Mouse (Mus musculus): Measurements from ENCODE around the gene Tmem88b.
"Not testable (repeated sequence)": the region's sequence is repeated elsewhere in the genome, so short reads cannot be mapped to it uniquely, and the experiment has no call there.

Gene Tmem88b

DNA sequence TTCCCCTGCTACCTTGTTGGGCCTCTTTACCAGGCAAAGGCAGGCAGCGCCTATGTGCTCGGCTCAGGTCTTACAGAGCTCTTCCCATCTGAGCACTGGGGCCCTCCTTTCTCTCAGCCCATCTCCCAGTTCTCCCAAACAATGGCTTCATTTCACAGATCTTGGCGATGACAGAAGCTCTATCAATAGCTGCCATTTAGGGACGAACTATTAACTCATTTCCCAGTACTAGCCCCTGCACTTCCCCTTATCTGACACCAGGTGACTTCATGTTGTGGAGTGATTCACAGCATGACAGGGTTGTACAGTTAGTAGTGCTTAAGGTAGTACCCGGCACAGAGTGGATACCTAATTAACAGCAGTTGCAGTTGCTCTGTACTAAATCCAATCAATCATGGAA is at the start of gene Tmem88b:
Gene Tmem88b, minus strand, starts transcription at position 56 of the 400 bp plus-strand sequence.
- no peak for DNase-seq

DNA sequence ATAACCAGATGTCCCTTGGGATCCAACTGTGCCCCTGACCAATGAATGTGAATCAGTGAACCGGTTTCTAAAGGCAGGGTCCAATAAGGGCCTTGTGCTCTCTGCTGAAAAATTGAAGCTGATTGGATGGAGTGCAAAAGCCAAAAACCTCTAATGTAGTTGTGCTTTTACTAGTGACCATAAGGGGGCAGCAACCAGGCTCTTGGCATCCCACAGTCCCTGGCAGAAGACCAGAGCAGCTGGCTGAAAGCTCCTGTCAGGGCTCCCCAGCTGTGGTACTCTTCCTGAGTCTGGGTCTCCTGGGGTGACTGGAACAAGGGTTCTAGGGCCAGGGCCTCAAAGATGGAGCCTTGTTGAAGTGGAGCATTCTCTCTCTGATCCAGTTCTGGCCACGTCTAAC is 48.2 kb upstream of the Tmem88b start:
- DNase-seq = peak; percentile 88

DNA sequence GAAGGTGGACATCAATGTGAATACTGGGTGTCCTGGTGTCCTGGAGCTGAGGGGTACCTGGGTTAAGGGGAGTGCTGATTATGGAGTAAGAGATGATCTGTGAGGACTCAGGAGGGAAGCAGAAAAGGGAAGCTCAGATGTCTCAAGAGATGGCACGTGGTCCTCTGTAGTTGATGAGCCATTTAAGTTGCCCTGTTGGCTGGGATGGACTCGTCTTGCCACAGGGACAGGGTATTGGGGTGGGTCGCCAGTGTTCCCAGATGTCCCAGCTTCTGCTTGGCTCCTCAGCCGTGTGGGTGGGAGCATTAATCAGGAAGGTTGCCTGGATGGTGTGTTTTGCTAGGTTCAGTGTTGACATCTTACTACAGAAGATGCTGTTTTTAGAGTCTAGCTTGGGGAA is 47.6 kb upstream of the Tmem88b start:
- DNase-seq = no peak

DNA sequence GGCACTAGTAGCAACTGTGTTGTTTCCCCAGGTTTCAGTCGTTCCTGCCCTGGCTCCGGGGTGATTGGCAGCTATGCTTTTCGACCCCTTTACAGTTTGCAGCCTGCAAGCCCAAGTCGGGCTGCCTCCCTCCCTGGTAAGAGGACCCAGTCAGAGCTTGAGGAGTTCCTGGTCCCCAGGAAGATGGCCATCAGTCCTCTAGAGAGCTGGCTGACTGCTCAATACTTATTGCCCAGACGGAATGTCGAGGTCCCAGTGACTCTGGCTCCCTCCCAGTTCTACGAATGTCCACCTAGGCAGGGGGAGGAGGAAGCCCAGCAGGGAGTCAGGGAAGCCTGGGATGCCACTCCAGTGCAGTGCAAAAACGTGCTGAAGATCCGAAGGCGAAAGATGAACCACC is 46.6 kb upstream of the Tmem88b start:
- DNase-seq = no peak

DNA sequence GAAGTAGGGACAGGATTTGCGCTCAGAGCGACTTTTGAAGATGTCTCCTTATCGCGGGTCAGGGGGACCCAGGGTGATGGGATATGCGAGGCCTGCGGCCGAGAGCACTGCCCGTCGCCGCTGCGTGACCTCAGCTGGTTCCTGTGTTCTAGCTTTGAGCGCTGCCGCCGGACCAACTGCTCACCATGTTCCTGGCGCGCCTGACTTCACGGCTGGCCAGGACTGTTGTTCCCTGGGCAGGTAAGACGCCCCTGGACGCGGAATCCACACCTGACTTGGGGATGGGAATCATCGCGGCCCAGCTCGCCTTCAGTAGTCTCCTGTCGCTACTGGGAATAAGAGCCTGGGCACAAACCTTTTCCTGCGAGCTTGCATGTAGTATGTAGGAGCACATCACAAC is 46.2 kb upstream of the Tmem88b start:
- DNase-seq = no peak

DNA sequence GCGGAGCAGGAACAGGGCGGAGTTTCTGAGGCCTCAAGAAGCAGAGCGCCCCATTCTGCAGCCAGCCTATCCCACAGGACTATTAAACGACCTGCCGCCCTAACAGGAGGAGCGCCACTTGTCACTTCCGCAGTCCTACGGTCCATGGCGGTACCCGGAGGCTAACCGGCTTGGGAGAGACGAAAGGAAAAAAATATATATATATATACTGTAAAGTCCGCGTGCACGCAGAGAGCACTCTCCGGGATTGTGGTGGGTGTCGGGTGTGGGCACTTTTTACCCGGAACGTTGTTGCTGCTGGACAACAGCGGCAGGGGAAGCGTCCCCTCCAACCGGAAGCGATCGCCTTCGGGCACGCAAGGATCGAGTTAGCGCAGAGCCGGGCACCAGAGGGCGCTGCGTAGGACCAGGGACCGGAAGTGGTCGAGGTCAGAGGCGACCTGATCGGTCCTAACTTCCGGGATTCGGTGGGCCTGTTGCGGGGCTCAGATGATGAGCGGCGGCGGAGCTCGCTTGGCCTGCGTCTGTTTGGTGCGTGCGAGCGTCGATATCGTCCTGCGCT is 45.6 kb upstream of the Tmem88b start, which contains the start of gene Aurkaip1:
Gene Aurkaip1, plus strand, starts transcription at position 68 of the 562 bp plus-strand sequence.
- DNase-seq = peak; percentile 97 to 98

DNA sequence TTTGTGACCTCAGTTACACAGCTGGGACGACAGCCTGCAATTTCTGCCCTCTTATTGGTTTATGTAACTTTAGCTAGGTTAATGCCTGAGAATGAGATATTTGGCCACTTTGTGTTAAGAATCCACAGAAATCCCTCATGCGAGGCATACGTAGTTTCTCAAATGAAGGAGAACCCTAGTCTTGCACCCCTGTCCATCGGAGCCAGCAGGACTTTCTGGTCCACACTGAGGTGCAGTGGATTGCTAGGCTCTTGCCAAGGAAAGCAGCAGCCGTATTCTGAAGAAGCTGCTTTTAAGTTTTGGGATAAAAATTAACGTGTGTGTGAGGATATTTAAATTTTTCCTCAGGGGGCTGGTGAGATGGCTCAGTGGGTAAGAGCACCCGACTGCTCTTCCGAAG is 44.9 kb upstream of the Tmem88b start:
- no peak for DNase-seq

DNA sequence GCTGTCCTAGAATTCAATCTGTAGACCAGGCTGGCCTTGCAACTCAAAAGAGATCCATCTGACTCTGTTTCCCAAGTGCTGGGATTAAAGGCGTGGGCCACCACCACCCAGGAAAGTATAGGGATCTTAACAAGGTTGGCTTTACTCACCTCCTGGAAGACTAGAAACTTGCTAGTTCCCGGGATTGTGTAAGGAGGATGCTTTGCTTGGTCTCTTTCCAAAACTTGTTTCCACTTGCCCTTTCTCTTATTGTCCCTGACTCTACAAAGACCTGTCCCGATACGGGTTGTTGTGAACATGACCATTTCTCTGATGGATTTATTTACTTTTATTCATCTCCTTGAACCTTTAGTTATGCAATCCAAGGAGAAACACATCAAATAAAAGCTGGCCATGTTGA is 44.2 kb upstream of the Tmem88b start:
- DNase-seq = no peak

DNA sequence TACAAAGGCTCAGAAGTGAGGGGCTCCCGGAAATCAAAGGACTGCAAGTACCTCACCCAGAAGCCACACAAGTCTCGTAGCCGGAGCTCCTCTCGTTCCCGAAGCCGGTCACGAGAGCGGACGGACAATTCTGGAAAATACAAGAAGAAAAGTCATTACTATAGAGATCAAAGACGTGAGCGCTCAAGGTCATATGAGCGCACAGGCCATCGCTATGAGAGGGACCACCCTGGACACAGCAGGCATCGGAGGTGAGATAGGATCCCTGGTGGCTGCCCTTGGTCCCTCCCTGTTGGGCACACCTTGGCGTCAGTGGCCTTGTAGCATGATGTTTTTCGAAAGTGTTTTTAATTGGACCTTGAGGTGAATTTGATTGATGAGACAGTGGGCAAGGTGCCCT is 37.8 kb upstream of the Tmem88b start:
- no peak for DNase-seq

DNA sequence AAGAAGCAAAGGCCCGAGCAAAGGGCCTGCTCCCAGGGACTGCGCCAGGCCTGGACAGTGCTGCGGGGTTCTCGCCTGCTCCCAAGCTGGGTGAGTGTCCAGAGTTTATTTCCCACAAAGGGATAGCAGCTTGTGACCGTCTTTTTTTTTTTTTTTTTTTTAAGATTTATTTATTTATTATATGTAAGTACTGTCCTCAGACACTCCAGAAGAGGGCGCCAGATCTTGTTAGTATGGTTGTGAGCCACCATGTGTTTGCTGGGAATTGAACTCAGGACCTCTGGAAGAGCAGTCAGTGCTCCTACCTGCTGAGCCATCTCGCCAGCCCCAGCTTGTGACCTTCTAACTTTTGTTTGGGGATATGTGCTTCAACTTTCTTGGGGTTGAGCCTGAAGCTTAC is 35.4 kb upstream of the Tmem88b start:
- DNase-seq = peak in 1 of 2 experiments; percentile 45

DNA sequence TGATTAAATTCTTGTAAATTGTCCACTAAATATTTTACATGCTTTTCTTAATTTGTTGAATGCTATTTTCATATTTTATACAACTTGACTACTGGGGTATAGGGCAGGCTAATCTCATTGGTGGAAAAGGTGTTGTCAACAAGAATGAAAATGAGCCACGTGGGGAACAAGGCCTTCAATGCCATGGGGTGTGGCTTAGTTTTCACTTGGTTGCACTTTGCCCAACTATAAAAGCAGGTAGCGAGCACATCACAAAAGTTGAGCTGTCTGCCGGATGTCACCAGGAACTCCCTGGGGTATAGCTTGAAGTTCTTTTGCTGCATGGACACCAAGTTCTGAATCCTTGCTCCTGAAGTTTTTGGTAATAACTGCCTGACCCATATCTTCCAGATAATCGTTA is 31.9 kb upstream of the Tmem88b start:
- DNase-seq = no peak

DNA sequence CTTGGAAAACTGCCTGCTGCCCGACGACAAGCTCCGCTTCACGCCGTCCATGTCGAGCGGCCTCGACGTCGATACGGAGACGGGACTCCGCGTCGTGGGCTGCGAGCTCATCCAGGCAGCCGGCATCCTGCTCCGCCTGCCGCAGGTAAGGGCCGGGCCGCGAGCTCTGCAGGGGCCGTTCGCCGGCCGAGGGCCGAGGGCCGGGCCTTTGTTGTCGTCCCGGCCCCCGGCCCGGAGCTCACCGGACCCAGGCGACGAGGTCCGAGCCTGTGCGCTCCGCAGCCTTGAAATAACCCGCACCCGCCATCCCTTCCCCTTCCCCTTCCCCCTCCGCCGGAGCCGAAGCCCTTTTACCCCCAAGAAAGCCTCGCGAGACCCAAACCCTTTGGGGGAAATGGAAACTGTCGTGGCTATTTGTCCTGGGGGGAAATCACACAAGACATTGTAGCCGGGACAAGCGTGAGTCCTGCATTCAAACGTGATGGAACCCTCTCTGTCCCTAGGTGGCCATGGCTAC is 27.0 kb upstream of the Tmem88b start:
- peak; percentile 50 to 57 for DNase-seq

DNA sequence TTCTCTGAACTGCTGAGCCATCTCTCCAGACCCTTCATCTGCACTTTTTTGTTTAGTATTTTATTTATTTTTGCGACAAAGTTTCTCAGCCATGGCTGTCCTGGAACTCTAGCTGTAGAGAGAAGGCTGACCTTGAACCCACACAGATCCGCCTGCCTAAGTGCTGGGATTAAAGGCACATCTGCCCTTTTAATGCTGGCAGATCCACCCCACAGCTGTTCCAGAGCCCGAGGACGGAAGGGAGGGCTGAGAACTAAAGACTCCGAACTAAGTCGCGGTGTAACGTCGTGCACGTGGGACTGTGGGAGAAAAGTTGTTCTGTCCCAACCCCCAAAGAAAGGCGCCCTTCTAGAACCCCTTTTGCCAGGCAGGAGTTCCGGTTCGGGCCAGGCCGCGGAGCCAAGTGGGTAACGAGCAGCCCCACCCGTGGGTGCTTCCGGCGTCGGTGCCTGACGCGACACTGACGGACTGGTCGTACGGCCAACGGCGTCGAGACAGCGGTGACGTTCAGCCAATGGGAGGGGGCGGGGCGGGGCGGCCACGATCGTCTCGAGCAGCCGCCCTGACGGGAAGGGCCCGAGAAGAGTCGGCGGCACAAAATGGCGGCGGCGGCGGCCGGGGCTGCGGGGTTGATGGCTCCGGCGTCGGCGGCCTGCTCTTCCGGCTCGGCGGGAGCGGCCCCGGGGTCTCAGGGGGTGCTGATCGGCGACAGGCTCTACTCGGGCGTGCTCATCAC is 26.4 kb upstream of the Tmem88b start, which contains the start of gene Ccnl2:
Gene Ccnl2, plus strand, starts transcription at position 561 of the 736 bp plus-strand sequence.
- DNase-seq = peak; percentile 94 to 97

DNA sequence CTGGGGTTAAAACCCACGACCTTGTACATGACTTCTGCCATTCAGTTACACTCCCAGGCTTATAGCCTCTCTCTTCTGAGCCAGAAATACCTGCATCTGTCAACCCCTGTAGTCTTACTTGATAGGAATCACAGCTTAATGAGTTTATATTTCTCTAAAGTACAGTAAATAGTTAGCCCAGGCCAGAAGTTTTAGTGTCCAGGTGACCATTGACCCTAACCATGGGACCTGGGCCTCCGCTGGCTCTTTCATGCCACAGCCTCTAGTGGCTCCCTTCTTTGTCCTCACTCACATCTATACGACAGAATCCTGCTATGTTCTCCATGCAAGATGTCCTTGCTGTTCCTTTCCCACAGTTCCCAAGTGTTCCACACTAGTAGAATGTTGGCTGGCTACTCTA is 22.2 kb upstream of the Tmem88b start:
- no peak for DNase-seq

DNA sequence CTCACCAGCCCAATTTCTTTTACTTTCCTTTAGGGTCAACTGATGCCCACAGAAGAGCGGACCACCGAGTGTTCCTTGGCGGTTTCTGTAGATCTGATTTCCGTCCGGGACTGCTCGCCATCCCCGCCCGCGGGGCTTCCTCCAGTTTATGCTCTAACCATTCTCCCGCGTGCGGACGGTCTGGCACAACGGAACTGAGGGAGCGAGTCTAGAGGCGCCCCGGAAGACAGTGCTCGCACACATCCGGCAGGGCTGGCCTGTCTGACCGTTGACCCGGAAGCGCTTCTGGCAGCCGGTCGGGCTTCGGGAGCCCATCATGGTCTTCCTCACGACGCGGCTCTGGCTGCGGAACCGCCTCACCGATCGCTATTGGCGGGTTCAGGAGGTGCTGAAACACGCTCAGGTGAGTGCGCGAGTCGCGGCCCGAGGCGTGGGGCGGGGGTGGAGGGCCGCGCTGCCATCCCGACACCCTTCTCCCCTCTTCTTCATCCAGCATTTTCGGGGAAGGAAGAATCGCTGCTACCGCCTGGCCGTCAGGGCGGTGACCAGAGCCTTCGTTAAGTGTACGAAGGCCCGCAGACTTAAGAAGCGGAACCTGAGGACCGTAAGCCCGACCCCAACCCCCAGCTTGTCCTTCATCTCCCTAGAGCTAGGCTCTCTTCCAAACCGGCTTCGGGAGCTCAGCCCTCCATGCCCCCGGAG is 17.8 kb upstream of the Tmem88b start:
- DNase-seq = peak; percentile 97 to 98

DNA sequence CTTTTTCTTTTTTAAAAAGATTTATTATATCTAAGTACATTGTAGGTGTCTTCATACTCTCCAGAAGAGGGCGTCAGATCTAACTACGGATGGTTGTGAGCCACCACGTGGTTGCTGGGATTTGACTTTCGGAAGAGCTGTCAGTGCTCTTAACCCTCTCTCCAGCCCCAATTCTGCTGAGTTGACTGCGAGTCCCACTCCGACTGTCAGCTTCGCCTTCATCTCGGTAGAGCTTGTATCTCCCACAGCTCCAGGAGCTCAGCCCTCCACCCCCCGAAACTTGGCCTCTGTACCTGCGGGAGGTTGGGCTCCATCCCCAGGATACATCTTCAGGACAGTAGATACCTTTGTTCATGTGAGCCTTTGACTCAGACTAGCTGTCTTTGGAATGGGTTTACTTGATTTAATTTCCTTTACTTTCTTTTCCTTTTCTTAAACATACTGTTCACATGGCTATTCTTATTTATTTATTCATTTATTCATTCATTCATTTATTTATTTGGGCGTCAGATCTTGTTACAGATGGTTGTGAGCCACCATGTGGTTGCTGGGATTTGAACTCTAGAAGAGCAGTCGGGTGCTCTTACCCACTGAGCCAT is 17.2 kb upstream of the Tmem88b start, which contains the start of gene Mrpl20:
Gene Mrpl20, plus strand, starts transcription at position 138 of the 599 bp plus-strand sequence.
- no peak for DNase-seq

DNA sequence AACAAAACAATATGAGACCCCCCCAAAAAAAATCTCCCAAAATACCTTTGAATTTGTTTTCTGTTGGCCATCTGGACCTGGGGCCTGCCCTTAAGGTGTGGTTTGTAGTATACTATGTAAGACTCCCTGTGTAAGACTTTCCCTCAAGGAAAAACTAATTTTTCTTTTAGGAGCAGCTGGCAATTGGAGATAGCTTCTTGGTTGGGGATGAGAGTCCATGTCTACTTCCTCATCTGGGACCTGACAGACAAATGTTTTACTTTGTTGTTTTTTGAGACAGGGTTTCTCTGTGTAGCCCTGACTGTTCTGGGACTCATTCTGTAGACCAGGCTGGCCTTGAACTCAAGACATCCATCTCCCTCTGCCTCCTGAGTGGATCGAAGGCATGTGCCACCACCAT is 16.4 kb upstream of the Tmem88b start:
- no peak for DNase-seq

DNA sequence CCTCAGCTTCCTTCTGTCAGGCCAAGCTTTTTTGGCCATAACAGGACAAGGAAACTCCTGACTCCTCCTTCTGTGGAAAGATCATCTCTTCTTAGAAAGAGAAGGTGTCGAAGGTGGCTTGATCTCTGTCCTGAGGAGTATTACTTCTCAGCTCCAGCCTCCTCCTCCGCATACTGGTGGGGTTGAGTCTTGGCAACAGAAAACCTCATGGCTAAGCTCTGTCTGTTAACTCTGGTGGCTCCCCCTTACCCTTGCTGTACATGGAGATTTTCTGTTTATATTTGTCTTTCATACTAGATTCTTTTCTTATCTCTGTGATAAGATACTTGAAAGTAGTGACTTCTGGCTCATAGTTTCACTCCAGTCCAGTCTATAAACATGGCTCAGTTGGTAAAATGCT is 8.1 kb upstream of the Tmem88b start:
- DNase-seq = no peak

DNA sequence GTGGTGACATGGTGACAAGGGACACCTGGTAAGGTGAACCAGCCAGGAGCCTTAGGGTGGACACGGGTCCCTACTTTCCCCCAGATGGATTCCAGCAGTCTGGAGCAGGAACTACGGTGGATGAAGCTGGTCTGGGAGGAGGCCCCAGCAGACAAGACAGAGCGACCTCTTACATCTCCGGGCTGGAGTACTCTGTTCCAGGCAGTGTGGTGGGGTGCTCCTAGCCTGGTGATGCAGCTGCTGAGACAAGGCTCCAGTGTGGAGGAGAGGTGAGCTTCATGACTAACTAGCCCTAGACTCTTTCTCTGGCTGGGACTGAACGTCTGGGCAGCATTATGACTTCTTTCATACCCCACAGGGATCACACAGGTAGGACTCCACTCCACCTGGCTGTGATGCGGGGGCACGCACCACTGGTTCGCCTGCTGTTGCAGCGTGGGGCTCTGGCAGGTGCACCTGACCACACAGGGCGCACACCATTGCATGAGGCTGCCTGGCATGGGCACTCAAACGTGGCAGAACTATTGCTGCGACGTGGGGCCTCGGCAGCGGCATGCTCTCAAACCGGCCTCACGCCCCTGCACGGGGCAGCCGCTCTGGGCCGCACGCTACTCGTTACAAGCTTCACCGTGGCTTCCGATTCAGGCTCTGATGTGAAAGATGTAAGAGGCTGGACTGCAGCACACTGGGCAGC is 5.7 kb upstream of the Tmem88b start:
- no peak for DNase-seq

DNA sequence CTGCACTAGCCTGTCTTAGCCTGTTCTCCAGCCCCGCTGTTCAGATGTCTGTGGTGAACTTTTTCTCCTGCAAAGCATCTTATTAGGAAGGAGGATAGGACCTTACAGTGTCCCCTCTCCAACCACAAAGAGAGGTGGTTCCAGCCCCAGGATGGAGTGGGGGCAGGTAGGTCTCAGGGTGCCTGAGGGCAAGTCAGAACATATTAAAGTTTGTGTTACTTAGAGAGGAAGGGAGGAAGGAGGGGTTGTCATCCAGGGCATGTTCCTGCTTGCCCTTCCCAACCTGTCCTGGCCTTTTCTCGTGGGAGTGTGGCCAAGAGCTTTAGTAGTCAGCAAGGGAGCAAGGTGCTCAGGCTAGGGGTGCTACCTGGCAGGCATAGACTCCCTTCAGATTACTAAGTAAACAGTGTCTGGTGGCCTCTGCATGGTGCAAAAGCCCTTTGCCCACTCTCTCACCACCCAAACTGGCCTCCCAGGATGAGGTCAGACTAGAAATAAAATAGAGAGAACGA is 5.0 kb upstream of the Tmem88b start:
- DNase-seq = no peak

DNA sequence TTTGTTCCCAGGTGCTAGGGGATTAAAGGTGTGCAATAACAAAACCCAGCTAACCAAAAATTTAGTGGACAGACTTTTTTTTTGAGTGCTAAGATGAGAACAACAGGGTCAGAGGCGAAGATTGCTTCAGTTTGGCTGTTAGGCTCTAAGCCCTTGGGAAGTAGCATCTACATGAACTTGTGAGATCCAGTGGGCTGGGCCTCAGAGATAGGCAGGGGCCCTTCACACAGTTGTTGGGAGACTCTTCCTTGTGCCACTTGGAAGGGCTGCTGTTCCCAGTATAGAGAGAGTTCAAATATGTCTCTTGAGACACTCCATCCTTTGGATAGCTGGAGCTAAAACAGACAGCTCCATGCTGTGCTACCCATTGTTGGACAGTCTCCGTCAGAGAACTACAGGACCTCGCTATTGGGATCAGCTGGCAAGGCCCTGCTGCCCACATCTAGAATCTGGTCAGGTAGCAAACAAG is 4.4 kb upstream of the Tmem88b start, which contains the start of gene Ankrd65:
Gene Ankrd65, plus strand, starts transcription at position 419 of the 469 bp plus-strand sequence.
- DNase-seq = no peak

DNA sequence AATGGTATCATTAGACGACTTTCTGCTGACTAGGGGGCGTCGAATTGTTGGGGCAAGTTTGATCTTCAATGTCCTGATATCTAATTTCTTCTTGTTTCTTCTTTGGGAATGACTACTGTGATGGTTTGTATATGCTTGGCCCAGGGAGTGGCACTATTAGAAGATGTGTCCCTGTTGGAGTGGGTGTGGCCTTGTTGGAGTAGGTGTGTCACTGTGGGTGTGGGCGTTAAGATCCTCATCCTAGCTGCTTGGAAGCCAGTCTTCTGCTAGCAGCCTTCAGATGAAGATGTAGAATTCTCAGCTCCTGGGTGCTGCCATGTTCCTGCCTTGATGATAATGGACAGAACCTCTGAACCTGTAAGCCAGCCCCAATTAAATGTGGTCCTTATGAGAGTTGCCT is 3.2 kb upstream of the Tmem88b start:
- DNase-seq = not testable (repeated sequence)

Data from lung, postnatal 4 days (tissue).